Comparison of ENCODE assay signal across 9 mouse cellular contexts in genomic region chr4:88738480-88738879, GRCm38 (mm10). TPM values are rescaled to one million over a fixed set of nuclear protein-coding genes. Genes with fewer than 3 reads are reported as not detected.
DNase-seq lines count a peak whose midpoint lies in the region; TF ChIP-seq lines count a peak whose summit lies in the region.
"Had no signal": no experiment of that assay in that cellular context is flagged by ENCODE, and none has a peak within 500 bp of the region (broad histone marks: within the 10 kb centered on the region; RNA-seq: fewer than 3 reads in every experiment).

No protein-coding gene starts in this region.

- TF ChIP-seq RAD21 in MEL (IDR thresholded peaks at IDR 0.05; ENCODE audit: low read depth, low read length): peak; percentile 82

- no peak overlapping the region for H3K4me3 ChIP-seq in MEL (ENCODE audit: control insufficient read depth in 1 of 2, insufficient read depth in 1 of 2, low read depth in 2 of 2, low read length in 2 of 2)

- intact Hi-C loops in gastrocnemius, postnatal 36 days (cut with DNase I): no loop called here

- TF ChIP-seq EP300 in MEL (IDR thresholded peaks at IDR 0.05; ENCODE audit: low read depth in 1 of 2, low read length in 2 of 2): no peak

- no peak overlapping the region for H3K9ac ChIP-seq in MEL (ENCODE audit: control insufficient read depth, low read depth, low read length, poor library complexity, severe bottlenecking)

- peaks cover 8 to 9% of the 10 kb centered on the region in 2 experiments for H3K27me3 ChIP-seq in MEL (ENCODE audit: control insufficient read depth in 1 of 2, insufficient read depth in 2 of 2, low read length in 2 of 2)

- no peaks in the 10 kb centered on the region for H3K36me3 ChIP-seq in MEL (ENCODE audit: control insufficient read depth in 1 of 2, insufficient read depth in 2 of 2, low read length in 2 of 2)

- no peaks in the 10 kb centered on the region for H3K9me3 ChIP-seq in MEL (replicated peaks; ENCODE audit: insufficient read depth, low read length)

- TF ChIP-seq CTCF in MEL (IDR thresholded peaks at IDR 0.05 in 2 of 3, conservative IDR thresholded peaks at IDR 0.05 in 1 of 3; ENCODE audit: control insufficient read depth in 1 of 3, insufficient read depth in 1 of 3, low read depth in 2 of 3, low read length in 3 of 3, poor library complexity in 1 of 3, severe bottlenecking in 1 of 3): peak; percentile 90 to 96 (median 91)

- peak; percentile 73 for DNase-seq in layer of hippocampus, adult 11-12 months (ENCODE audit: low spot score)
- no peak for DNase-seq in layer of hippocampus, adult 9-10 months (ENCODE audit: low spot score)
- DNase-seq in MEL (ENCODE audit: low read depth, low spot score): peak; percentile 77
- DNase-seq in cerebellum, adult 8-10 months: peak; percentile 52
- peak; percentile 66 to 67 for DNase-seq in gastrocnemius, postnatal 36 days
- peak; percentile 20 to 50 for DNase-seq in layer of hippocampus, postnatal 14 days (ENCODE audit: low spot score in 2 of 2)
- DNase-seq in natural killer cell, adult 2 months (ENCODE audit: low spot score in 2 of 2): peak; percentile 60 to 68
- peak; percentile 75 for DNase-seq in thymus, postnatal 0 days (ENCODE audit: low spot score)

- TF ChIP-seq POLR2A in MEL (IDR thresholded peaks at IDR 0.05; ENCODE audit: control insufficient read depth in 1 of 2, insufficient read depth in 1 of 2, low read depth in 1 of 2, low read length in 2 of 2, poor library complexity in 1 of 2): no peak

- H3K27ac ChIP-seq in MEL (ENCODE audit: control insufficient read depth, low read depth, low read length): no peak overlapping the region
- H3K27ac ChIP-seq: macrophage had no signal

- no peaks in the 10 kb centered on the region for H3K79me2 ChIP-seq in MEL (ENCODE audit: control insufficient read depth, insufficient read depth, low read length, poor library complexity)

- H3K4me1 ChIP-seq in MEL (ENCODE audit: control insufficient read depth in 1 of 2, insufficient read depth in 2 of 2, low read length in 2 of 2): no peaks in the 10 kb centered on the region

TF ChIP-seq in MEL, 35 proteins besides CTCF, POLR2A, EP300 and RAD21:
- TF ChIP-seq MAX (IDR thresholded peaks at IDR 0.05; ENCODE audit: low read length) (no peak), ZNF384 (IDR thresholded peaks at IDR 0.05; ENCODE audit: low read depth, low read length) (no peak), MAZ (IDR thresholded peaks at IDR 0.05; ENCODE audit: low read depth, low read length) (no peak), RCOR1 (IDR thresholded peaks at IDR 0.05; ENCODE audit: low read depth, low read length) (0 out of 2 replicates have a peak, but pooled peaks have one; percentile 37), MEF2A (IDR thresholded peaks at IDR 0.05; ENCODE audit: extremely low read depth, insufficient replicate concordance, low read depth, low read length, poor library complexity, severe bottlenecking) (no peak), GATA1 (IDR thresholded peaks at IDR 0.05; ENCODE audit: low read depth, low read length) (no peak), E2F4 (IDR thresholded peaks at IDR 0.05; ENCODE audit: borderline replicate concordance, low read depth, low read length) (no peak), ZMIZ1 (IDR thresholded peaks at IDR 0.05; ENCODE audit: low read depth, low read length) (no peak), POLR2AphosphoS2 (IDR thresholded peaks at IDR 0.05; ENCODE audit: low read length) (no peak), TBP (IDR thresholded peaks at IDR 0.05; ENCODE audit: low read depth, low read length) (no peak), SMC3 (IDR thresholded peaks at IDR 0.05; ENCODE audit: low read depth, low read length) (peak; percentile 82), ZC3H11A (IDR thresholded peaks at IDR 0.05; ENCODE audit: low read depth, low read length) (peak; percentile 74), TAL1 (IDR thresholded peaks at IDR 0.05; ENCODE audit: low read length) (no peak), CHD1 (IDR thresholded peaks at IDR 0.05; ENCODE audit: low read depth, low read length) (no peak), GABPA (IDR thresholded peaks at IDR 0.05; ENCODE audit: low read depth, low read length) (no peak), HCFC1 (IDR thresholded peaks at IDR 0.05; ENCODE audit: low read depth, low read length) (no peak)

RNA-seq across cellular contexts. Expression of gene Gm13271, which starts 16.2 kb away (rescaled TPM):
- not detected in 2 replicates for total RNA-seq in MEL (2012; rRNA removed)
- polyA plus RNA-seq in MEL (2012; ENCODE audit: insufficient read depth in 1 of 2, insufficient read length in 2 of 2, low read depth in 1 of 2, low replicate concordance in 2 of 2, missing spikeins in 1 of 2): not detected
- total RNA-seq in gastrocnemius, postnatal 36 days (2021): not detected
- not detected for total RNA-seq in layer of hippocampus, postnatal 14 days (2021)
- not detected in 2 replicates for polyA plus RNA-seq in thymus, postnatal 0 days (2015; fragmentation: Nextera tagmentation; extraction: Ambion mirVana)
- polyA plus RNA-seq: macrophage had no signal

RNA-seq across cellular contexts. Expression of gene Klhl9, which starts 16.2 kb away (rescaled TPM):
- 33.9 and 35.1 TPM in 2 replicates for total RNA-seq in MEL (2012; rRNA removed)
- polyA plus RNA-seq in MEL (2012; ENCODE audit: insufficient read depth in 1 of 2, insufficient read length in 2 of 2, low read depth in 1 of 2, low replicate concordance in 2 of 2, missing spikeins in 1 of 2): 10 to 100 TPM; 16.6 to 69.5 TPM
- 10 to 100 TPM; 43.9 to 50.4 TPM for total RNA-seq in gastrocnemius, postnatal 36 days (2021)
- total RNA-seq in layer of hippocampus, postnatal 14 days (2021): 100 to 1,000 TPM; 105 to 106 TPM
- 55.8 and 59.5 TPM in 2 replicates for polyA plus RNA-seq in thymus, postnatal 0 days (2015; fragmentation: Nextera tagmentation; extraction: Ambion mirVana)

RNA-seq across cellular contexts. Expression of gene Gm26566, which starts 16.9 kb away (rescaled TPM):
- 7.8 and 9.8 TPM in 2 replicates for total RNA-seq in MEL (2012; rRNA removed)
- polyA plus RNA-seq in MEL (2012; ENCODE audit: insufficient read depth in 1 of 2, insufficient read length in 2 of 2, low read depth in 1 of 2, low replicate concordance in 2 of 2, missing spikeins in 1 of 2): under 1 TPM in 1 of 2 experiments, not detected in 1; 0.40 TPM
- total RNA-seq in gastrocnemius, postnatal 36 days (2021): under 1 TPM in 1 of 2 experiments, not detected in 1; 0.42 TPM
- total RNA-seq in layer of hippocampus, postnatal 14 days (2021): 1 to 10 TPM; 1.1 to 2.1 TPM
- polyA plus RNA-seq in thymus, postnatal 0 days (2015; fragmentation: Nextera tagmentation; extraction: Ambion mirVana): 0.63 and 0.85 TPM in 2 replicates
- polyA plus RNA-seq: macrophage had no signal

RNA-seq across cellular contexts. Expression of gene Gm13283, which starts 21.4 kb away (rescaled TPM):
- total RNA-seq in MEL (2012; rRNA removed): not detected in 2 replicates
- not detected for polyA plus RNA-seq in MEL (2012; ENCODE audit: insufficient read depth in 1 of 2, insufficient read length in 2 of 2, low read depth in 1 of 2, low replicate concordance in 2 of 2, missing spikeins in 1 of 2)
- total RNA-seq in gastrocnemius, postnatal 36 days (2021): not detected
- total RNA-seq in layer of hippocampus, postnatal 14 days (2021): not detected
- polyA plus RNA-seq in thymus, postnatal 0 days (2015; fragmentation: Nextera tagmentation; extraction: Ambion mirVana): 0.33 and 0.37 TPM in 2 replicates
- polyA plus RNA-seq: macrophage had no signal

RNA-seq across cellular contexts. Expression of gene Gm13290, which starts 35.2 kb away (rescaled TPM):
- not detected in 2 replicates for total RNA-seq in MEL (2012; rRNA removed)
- under 1 TPM in 1 of 2 experiments, not detected in 1; 0.29 TPM for polyA plus RNA-seq in MEL (2012; ENCODE audit: insufficient read depth in 1 of 2, insufficient read length in 2 of 2, low read depth in 1 of 2, low replicate concordance in 2 of 2, missing spikeins in 1 of 2)
- not detected for total RNA-seq in gastrocnemius, postnatal 36 days (2021)
- not detected for total RNA-seq in layer of hippocampus, postnatal 14 days (2021)
- polyA plus RNA-seq in thymus, postnatal 0 days (2015; fragmentation: Nextera tagmentation; extraction: Ambion mirVana): 0.18 and 0.36 TPM in 2 replicates
- polyA plus RNA-seq: macrophage had no signal
